Mouse (Mus musculus): ENCODE data around the gene Obp2a. TPM values are rescaled to one million over a fixed set of nuclear protein-coding genes. Genes with fewer than 3 reads are reported as not detected.

Gene Obp2a
- polyA plus RNA-seq, 1 experiment from 2014 or later, result not detected

GRCm38 (mm10) chr2:25686941-25687340 lies 12.9 kb upstream of the Obp2a start:
- ATAC-seq (ENCODE audit: insufficient read depth), result no peak
- 58% methylated on average over 3 of the region's 4 CpGs for WGBS
- Histone ChIP-seq H3K9me3 (ENCODE audit: low read depth, low read length) (no peaks in the 10 kb centered on the region), H3K4me2 (no peak overlapping the region), H3K4me3 (ENCODE audit: low read depth, low read length) (no peak overlapping the region), H3K27me3 (ENCODE audit: insufficient read depth, low read length) (no peaks in the 10 kb centered on the region), H3K4me1 (ENCODE audit: insufficient read depth) (no peaks in the 10 kb centered on the region), H3K27ac (ENCODE audit: low read depth) (no peak overlapping the region), H3K9ac (no peak overlapping the region), H3K36me3 (ENCODE audit: insufficient read depth) (no peaks in the 10 kb centered on the region)
- 0 out of 2 replicates have a peak, but pooled peaks have one; percentile 4 for TF ChIP-seq CTCF (IDR thresholded peaks at IDR 0.05; ENCODE audit: low read depth)
- DNase-seq, result no peak

GRCm38 (mm10) chr2:25694605-25695004 lies 5.2 kb upstream of the Obp2a start:
- peak; percentile 84 for DNase-seq
- Histone ChIP-seq H3K9me3 (ENCODE audit: low read depth, low read length) (no peaks in the 10 kb centered on the region), H3K4me1 (ENCODE audit: insufficient read depth) (no peaks in the 10 kb centered on the region), H3K4me2 (no peak overlapping the region), H3K27me3 (ENCODE audit: insufficient read depth, low read length) (no peaks in the 10 kb centered on the region), H3K9ac (no peak overlapping the region), H3K27ac (ENCODE audit: low read depth) (no peak overlapping the region), H3K4me3 (ENCODE audit: low read depth, low read length) (no peak overlapping the region), H3K36me3 (ENCODE audit: insufficient read depth) (no peaks in the 10 kb centered on the region)
- TF ChIP-seq CTCF (IDR thresholded peaks at IDR 0.05; ENCODE audit: low read depth), result peak; percentile 84
- ATAC-seq (ENCODE audit: insufficient read depth), result no peak

GRCm38 (mm10) chr2:25696951-25697350 lies 2.9 kb upstream of the Obp2a start:
- Histone ChIP-seq H3K27ac (ENCODE audit: low read depth) (no peak overlapping the region), H3K4me3 (ENCODE audit: low read depth, low read length) (no peak overlapping the region), H3K4me1 (ENCODE audit: insufficient read depth) (no peaks in the 10 kb centered on the region), H3K9ac (no peak overlapping the region), H3K36me3 (ENCODE audit: insufficient read depth) (no peaks in the 10 kb centered on the region), H3K4me2 (no peak overlapping the region), H3K9me3 (ENCODE audit: low read depth, low read length) (no peaks in the 10 kb centered on the region), H3K27me3 (ENCODE audit: insufficient read depth, low read length) (no peaks in the 10 kb centered on the region)
- DNase-seq (no peak), ATAC-seq (ENCODE audit: insufficient read depth) (no peak)
- WGBS, result 46% methylated on average over 4 of the region's 4 CpGs
- TF ChIP-seq CTCF (IDR thresholded peaks at IDR 0.05; ENCODE audit: low read depth), result no peak

- H3K9ac ChIP-seq, result no peak overlapping the region
- 78% methylated on average over 2 of the region's 2 CpGs for WGBS
- DNase-seq (no peak), ATAC-seq (ENCODE audit: insufficient read depth) (no peak)
- H3K4me1 ChIP-seq (ENCODE audit: insufficient read depth), result no peaks in the 10 kb centered on the region
- no peaks in the 10 kb centered on the region for H3K36me3 ChIP-seq (ENCODE audit: insufficient read depth)
- H3K27ac ChIP-seq (ENCODE audit: low read depth), result no peak overlapping the region
- no peak overlapping the region for H3K4me2 ChIP-seq
- H3K27me3 ChIP-seq (ENCODE audit: insufficient read depth, low read length), result no peaks in the 10 kb centered on the region
- H3K4me3 ChIP-seq (ENCODE audit: low read depth, low read length), result no peak overlapping the region
- TF ChIP-seq CTCF (IDR thresholded peaks at IDR 0.05; ENCODE audit: low read depth), result no peak
- no peaks in the 10 kb centered on the region for H3K9me3 ChIP-seq (ENCODE audit: low read depth, low read length)
Measured at GRCm38 (mm10) chr2:25698696-25699095, 1.1 kb upstream of the Obp2a start.

GRCm38 (mm10) chr2:25701001-25701400 lies 1.2 kb downstream of the Obp2a start:
- no peaks in the 10 kb centered on the region for H3K36me3 ChIP-seq (ENCODE audit: insufficient read depth)
- 74% methylated on average over 5 of the region's 5 CpGs for WGBS
- no peak overlapping the region for H3K27ac ChIP-seq (ENCODE audit: low read depth)
- DNase-seq, result no peak
- no peak overlapping the region for H3K9ac ChIP-seq
- H3K27me3 ChIP-seq (ENCODE audit: insufficient read depth, low read length), result no peaks in the 10 kb centered on the region
- no peak for TF ChIP-seq CTCF (IDR thresholded peaks at IDR 0.05; ENCODE audit: low read depth)
- ATAC-seq (ENCODE audit: insufficient read depth), result no peak
- H3K4me2 ChIP-seq, result no peak overlapping the region
- no peaks in the 10 kb centered on the region for H3K9me3 ChIP-seq (ENCODE audit: low read depth, low read length)
- no peaks in the 10 kb centered on the region for H3K4me1 ChIP-seq (ENCODE audit: insufficient read depth)
- no peak overlapping the region for H3K4me3 ChIP-seq (ENCODE audit: low read depth, low read length)

GRCm38 (mm10) chr2:25703706-25704105 lies 3.9 kb downstream of the Obp2a start:
- H3K4me3 ChIP-seq (ENCODE audit: low read depth, low read length), result no peak overlapping the region
- no peak for TF ChIP-seq CTCF (IDR thresholded peaks at IDR 0.05; ENCODE audit: low read depth)
- H3K4me1 ChIP-seq (ENCODE audit: insufficient read depth), result no peaks in the 10 kb centered on the region
- H3K36me3 ChIP-seq (ENCODE audit: insufficient read depth), result no peaks in the 10 kb centered on the region
- DNase-seq, result no peak
- no peak overlapping the region for H3K4me2 ChIP-seq
- H3K9ac ChIP-seq, result no peak overlapping the region
- ATAC-seq (ENCODE audit: insufficient read depth), result no peak
- H3K9me3 ChIP-seq (ENCODE audit: low read depth, low read length), result no peaks in the 10 kb centered on the region
- no peaks in the 10 kb centered on the region for H3K27me3 ChIP-seq (ENCODE audit: insufficient read depth, low read length)
- 77% methylated on average over 4 of the region's 4 CpGs for WGBS
- no peak overlapping the region for H3K27ac ChIP-seq (ENCODE audit: low read depth)

- TF ChIP-seq CTCF (IDR thresholded peaks at IDR 0.05; ENCODE audit: low read depth), result peak; percentile 79
- under 1% methylated on average over 71 of the region's 78 CpGs for WGBS
- Histone ChIP-seq H3K27ac (ENCODE audit: low read depth) (peak within 1 kb of the TSS; percentile 76; the same call in 1 of the 2 replicates), H3K27me3 (ENCODE audit: insufficient read depth, low read length) (no peaks in the 10 kb centered on the region), H3K4me1 (ENCODE audit: insufficient read depth) (no peaks in the 10 kb centered on the region), H3K4me2 (peak within 1 kb of the TSS; percentile 90), H3K4me3 (ENCODE audit: low read depth, low read length) (peak within 1 kb of the TSS; percentile 74), H3K9me3 (ENCODE audit: low read depth, low read length) (no peaks in the 10 kb centered on the region), H3K9ac (peak within 1 kb of the TSS; percentile 73), H3K36me3 (ENCODE audit: insufficient read depth) (no peaks in the 10 kb centered on the region)
- ATAC-seq (ENCODE audit: insufficient read depth) (peak; percentile 94), DNase-seq (peak; percentile 93)
Measured at GRCm38 (mm10) chr2:25706643-25707481, 7.0 kb downstream of the Obp2a start, which contains the start of gene Bmyc. Gene Bmyc (plus strand): TSS chr2:25706739.

Measured in lung, embryonic 14.5 days (tissue).